Mouse (Mus musculus): ENCODE measurements around the gene Zp3.

DNA sequence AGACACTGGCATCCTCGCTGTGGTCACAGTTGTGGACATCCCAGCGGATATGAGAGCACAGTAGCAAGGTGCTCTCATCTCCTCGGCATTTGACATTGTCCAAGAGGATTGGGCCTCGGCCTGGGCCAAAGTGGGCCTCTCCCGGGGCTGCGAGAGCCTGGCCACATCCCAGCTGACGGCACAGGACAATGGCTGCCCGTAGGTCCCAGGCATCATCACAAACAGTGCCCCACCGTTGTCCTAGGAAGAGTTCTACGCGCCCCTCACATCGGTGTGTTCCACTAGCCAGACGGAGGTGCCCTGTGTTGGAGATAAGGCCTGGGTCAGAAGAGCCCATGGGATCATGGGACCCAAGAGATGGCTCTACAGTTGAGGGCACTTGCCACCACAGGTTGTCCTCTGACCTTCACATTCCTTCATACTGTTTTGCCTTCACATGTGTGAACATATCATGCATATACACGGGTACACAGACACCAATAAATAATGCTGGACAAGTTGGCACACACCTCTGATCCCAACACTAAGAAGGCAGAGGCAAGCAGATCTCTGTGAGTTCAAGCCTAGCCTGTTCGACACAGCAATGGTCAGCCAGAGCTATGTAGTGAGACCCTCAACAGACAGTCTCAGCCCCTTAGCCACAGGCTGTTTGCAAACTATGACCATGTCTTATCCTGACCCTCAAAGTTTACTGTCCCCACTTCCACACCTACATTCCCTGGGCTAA lies 18.8 kb upstream of the Zp3 start:
- TF ChIP-seq POLR2A (IDR thresholded peaks at IDR 0.05; ENCODE audit: borderline replicate concordance, extremely low read depth, insufficient read depth, insufficient read length, poor library complexity, severe bottlenecking) (no peak), CTCF (IDR thresholded peaks at IDR 0.05; ENCODE audit: borderline replicate concordance, extremely low read depth, insufficient read depth, insufficient read length) (no peak)
